Comparison of ENCODE assay signal across 24 mouse cellular contexts in genomic region chr15:96107503-96107902, GRCm38 (mm10).
DNase-seq lines count a peak whose midpoint lies in the region; ATAC-seq and TF ChIP-seq lines count a peak whose summit lies in the region.
"Had no signal": no experiment of that assay in that cellular context is flagged by ENCODE, and none has a peak within 500 bp of the region (broad histone marks: within the 10 kb centered on the region; RNA-seq: fewer than 3 reads in every experiment).

No protein-coding gene starts in this region.

- H3K4me1 ChIP-seq in embryonic facial prominence, embryonic 13.5 days = no peaks in the 10 kb centered on the region
- H3K4me1 ChIP-seq in embryonic facial prominence, embryonic 10.5 days = no peaks in the 10 kb centered on the region
- no peaks in the 10 kb centered on the region for H3K4me1 ChIP-seq in lung, postnatal 0 days (ENCODE audit: insufficient read depth, low read depth, low read length)
- H3K4me1 ChIP-seq: embryonic facial prominence, embryonic 12.5 days; heart, embryonic 13.5 days had no signal

- no peak overlapping the region for H3K9ac ChIP-seq in embryonic facial prominence, embryonic 13.5 days
- no peak overlapping the region for H3K9ac ChIP-seq in lung, postnatal 0 days (replicated peaks; ENCODE audit: low read depth)
- H3K9ac ChIP-seq: embryonic facial prominence, embryonic 12.5 days; heart, embryonic 13.5 days; hindbrain, embryonic 12.5 days had no signal

- H3K4me3 ChIP-seq in embryonic facial prominence, embryonic 13.5 days = no peak overlapping the region
- no peak overlapping the region for H3K4me3 ChIP-seq in embryonic facial prominence, embryonic 10.5 days
- no peak overlapping the region for H3K4me3 ChIP-seq in lung, postnatal 0 days (ENCODE audit: low read depth, low read length)
- H3K4me3 ChIP-seq: embryonic facial prominence, embryonic 12.5 days; forebrain, embryonic 10.5 days; gastrocnemius, adult 2 months; heart, embryonic 13.5 days; hindbrain, embryonic 12.5 days had no signal

- TF ChIP-seq CTCF in lung, postnatal 0 days (IDR thresholded peaks at IDR 0.05) = no peak

- ATAC-seq in embryonic facial prominence, embryonic 13.5 days (ENCODE audit: insufficient number of reproducible peaks, insufficient read depth, low FRiP score, low TSS enrichment, low read depth) = no peak
- ATAC-seq in lung, postnatal 0 days = peak; percentile 49
- ATAC-seq: CD4-positive, CD25-positive, alpha-beta regulatory T cell, adult 4 months; forebrain, embryonic 14.5 days; hindbrain, embryonic 16.5 days had no signal

- peaks cover 4% of the 10 kb centered on the region; the same call in 1 of the 2 replicates for H3K9me3 ChIP-seq in embryonic facial prominence, embryonic 13.5 days
- peaks cover 3% of the 10 kb centered on the region; the same call in 1 of the 2 replicates for H3K9me3 ChIP-seq in embryonic facial prominence, embryonic 10.5 days
- H3K9me3 ChIP-seq in lung, postnatal 0 days (ENCODE audit: low read length) = peaks cover 3% of the 10 kb centered on the region; the same call in 1 of the 2 replicates

- no peaks in the 10 kb centered on the region for H3K27me3 ChIP-seq in embryonic facial prominence, embryonic 13.5 days
- H3K27me3 ChIP-seq in embryonic facial prominence, embryonic 10.5 days (replicated peaks; ENCODE audit: low read depth, poor library complexity, severe bottlenecking) = no peaks in the 10 kb centered on the region
- no peaks in the 10 kb centered on the region for H3K27me3 ChIP-seq in lung, postnatal 0 days (replicated peaks; ENCODE audit: insufficient read depth, low read length)
- H3K27me3 ChIP-seq: embryonic facial prominence, embryonic 12.5 days; heart, embryonic 13.5 days; hindbrain, embryonic 12.5 days had no signal

- intact Hi-C loops in heart, postnatal 36 days (cut with DNase I) = no loop called here

- H3K4me2 ChIP-seq in embryonic facial prominence, embryonic 13.5 days = no peak overlapping the region
- no peak overlapping the region for H3K4me2 ChIP-seq in lung, postnatal 0 days (replicated peaks; ENCODE audit: low read depth, low read length)
- H3K4me2 ChIP-seq: embryonic facial prominence, embryonic 12.5 days; heart, embryonic 13.5 days; hindbrain, embryonic 12.5 days had no signal

- H3K27ac ChIP-seq in embryonic facial prominence, embryonic 13.5 days = 0 out of 2 replicates have a peak overlapping the region, but pooled peaks have one; percentile 22
- H3K27ac ChIP-seq in embryonic facial prominence, embryonic 10.5 days (replicated peaks) = no peak overlapping the region
- no peak overlapping the region for H3K27ac ChIP-seq in lung, postnatal 0 days (ENCODE audit: low read length)
- H3K27ac ChIP-seq: embryonic facial prominence, embryonic 12.5 days; forebrain, embryonic 10.5 days; gastrocnemius, adult 2 months; heart, embryonic 13.5 days; hindbrain, embryonic 12.5 days had no signal

- no peak for DNase-seq in embryonic facial prominence, embryonic 10.5 days (ENCODE audit: low spot score)
- DNase-seq in lung, postnatal 0 days (ENCODE audit: low spot score) = peak; percentile 44
- no peak for DNase-seq in lung, postnatal 4 days
- peak; percentile 22 for DNase-seq in lung, postnatal 36 days
- DNase-seq in thymus, postnatal 4 days = no peak
- DNase-seq in heart, postnatal 36 days = no peak
- DNase-seq: adrenal gland, postnatal 10 days; B cell, adult 2 months; cerebellum, adult 11 months; cerebellum, adult 8-10 months; cerebellum, postnatal 14 days; embryo, embryonic 11 days; gastrocnemius, adult 2 months; gastrocnemius, postnatal 25 days; heart, postnatal 4 days had no signal

- TF ChIP-seq EP300 in lung, postnatal 0 days (IDR thresholded peaks at IDR 0.05) = 0 out of 2 replicates have a peak, but pooled peaks have one; percentile 16

- 40% methylated on average over 4 of the region's 4 CpGs for WGBS in embryonic facial prominence, embryonic 13.5 days
- 51% methylated on average over 4 of the region's 4 CpGs for WGBS in embryonic facial prominence, embryonic 10.5 days
- 46% methylated on average over 4 of the region's 4 CpGs for WGBS in lung, postnatal 0 days

- no peaks in the 10 kb centered on the region for H3K36me3 ChIP-seq in embryonic facial prominence, embryonic 13.5 days
- no peaks in the 10 kb centered on the region for H3K36me3 ChIP-seq in embryonic facial prominence, embryonic 10.5 days (replicated peaks)
- no peaks in the 10 kb centered on the region for H3K36me3 ChIP-seq in lung, postnatal 0 days (ENCODE audit: insufficient read depth, low read length)
- H3K36me3 ChIP-seq: embryonic facial prominence, embryonic 12.5 days; forebrain, embryonic 10.5 days; G1E; heart, embryonic 13.5 days; hindbrain, embryonic 12.5 days had no signal

Comparison
In these comparisons a context has a peak if more than half of its experiments do, and no peak if none do; other contexts are left out.
1. DNase-seq: peak in lung, postnatal 0 days (single experiment) and lung, postnatal 36 days (single experiment); none in embryonic facial prominence, embryonic 10.5 days (single experiment), lung, postnatal 4 days (0 of 2), thymus, postnatal 4 days (single experiment) and heart, postnatal 36 days (0 of 2).